Comparison of ENCODE assay signal across 8 mouse cellular contexts in genomic region chr17:6743787-6744239, GRCm38 (mm10). TPM values are rescaled to one million over a fixed set of nuclear protein-coding genes. Genes with fewer than 3 reads are reported as not detected.
DNase-seq lines count a peak whose midpoint lies in the region; ATAC-seq and TF ChIP-seq lines count a peak whose summit lies in the region.

No protein-coding gene starts in this region.

- no peak overlapping the region for H3K4me2 ChIP-seq in midbrain, postnatal 0 days (ENCODE audit: low read depth, low read length, poor library complexity, severe bottlenecking)

- H3K9ac ChIP-seq in midbrain, postnatal 0 days (replicated peaks; ENCODE audit: low read length, poor library complexity, severe bottlenecking): no peak overlapping the region

- DNase-seq in gastrocnemius, postnatal 10 days: peak; percentile 2
- no peak for DNase-seq in gastrocnemius, postnatal 4 days (ENCODE audit: low spot score in 2 of 2)
- no peak for DNase-seq in midbrain, embryonic 10.5 days (ENCODE audit: low spot score)
- DNase-seq in midbrain, postnatal 0 days (ENCODE audit: low spot score): no peak
- peak; percentile 12 to 37 for DNase-seq in kidney, postnatal 25 days
- DNase-seq in thymus, postnatal 0 days (ENCODE audit: low spot score): peak; percentile 86
- no peak for DNase-seq in retina, postnatal 1 day
- no peak for DNase-seq in right cerebral cortex, adult 18-20 months

- H3K27ac ChIP-seq in midbrain, embryonic 10.5 days (replicated peaks): 0 out of 2 replicates have a peak overlapping the region, but pooled peaks have one; percentile 14
- no peak overlapping the region for H3K27ac ChIP-seq in midbrain, postnatal 0 days (ENCODE audit: low read depth, low read length)

- H3K27me3 ChIP-seq in midbrain, embryonic 10.5 days (ENCODE audit: low read depth, poor library complexity, severe bottlenecking): peaks cover 3% of the 10 kb centered on the region; the same call in 1 of the 2 replicates
- no peaks in the 10 kb centered on the region for H3K27me3 ChIP-seq in midbrain, postnatal 0 days (ENCODE audit: insufficient read depth, low read length)

- no peak overlapping the region for H3K4me3 ChIP-seq in midbrain, embryonic 10.5 days
- H3K4me3 ChIP-seq in midbrain, postnatal 0 days (ENCODE audit: low read depth, low read length): no peak overlapping the region

- 91% methylated on average over 11 of the region's 11 CpGs for WGBS in midbrain, embryonic 10.5 days
- 88% methylated on average over 11 of the region's 11 CpGs for WGBS in midbrain, postnatal 0 days

- peaks cover 60% of the 10 kb centered on the region for H3K36me3 ChIP-seq in midbrain, embryonic 10.5 days
- H3K36me3 ChIP-seq in midbrain, postnatal 0 days (ENCODE audit: insufficient read depth, low read length): peaks cover 3% of the 10 kb centered on the region; the same call in 1 of the 2 replicates

- no peak for ATAC-seq in midbrain, postnatal 0 days (ENCODE audit: low FRiP score)

- no peak for TF ChIP-seq CTCF in midbrain, postnatal 0 days (IDR thresholded peaks at IDR 0.05)

- H3K9me3 ChIP-seq in midbrain, embryonic 10.5 days (replicated peaks): no peaks in the 10 kb centered on the region
- no peaks in the 10 kb centered on the region for H3K9me3 ChIP-seq in midbrain, postnatal 0 days (ENCODE audit: low read length)

- peaks cover 81% of the 10 kb centered on the region for H3K4me1 ChIP-seq in midbrain, embryonic 10.5 days
- H3K4me1 ChIP-seq in midbrain, postnatal 0 days (ENCODE audit: insufficient read depth, low read length): peaks cover 10% of the 10 kb centered on the region; the same call in 1 of the 2 replicates

RNA-seq across cellular contexts. Expression of gene Ezr, which starts 38.8 kb away (rescaled TPM):
- 10 to 100 TPM; 24.0 to 24.9 TPM for total RNA-seq in gastrocnemius, postnatal 10 days (2021)
- 10 to 100 TPM; 14.3 to 18.9 TPM for total RNA-seq in gastrocnemius, postnatal 4 days (2021)
- 54.9 and 56.7 TPM in 2 replicates for polyA plus RNA-seq in midbrain, embryonic 10.5 days (2016; fragmentation: Nextera tagmentation; extraction: Ambion mirVana)
- total RNA-seq in midbrain, postnatal 0 days (2014; rRNA removed): 19.5 and 33.8 TPM in 2 replicates
- polyA plus RNA-seq in midbrain, postnatal 0 days (2015; fragmentation: Nextera tagmentation; extraction: Ambion mirVana): 27.3 and 28.5 TPM in 2 replicates
- 385 and 387 TPM in 2 replicates for polyA plus RNA-seq in thymus, postnatal 0 days (2015; fragmentation: Nextera tagmentation; extraction: Ambion mirVana)

Comparison
In these comparisons a context has a peak if more than half of its experiments do, and no peak if none do; other contexts are left out.
1. DNase-seq: peak in gastrocnemius, postnatal 10 days (single experiment), kidney, postnatal 25 days (2 of 2) and thymus, postnatal 0 days (single experiment); none in gastrocnemius, postnatal 4 days (0 of 2), midbrain, embryonic 10.5 days (single experiment), midbrain, postnatal 0 days (single experiment), retina, postnatal 1 day (single experiment) and right cerebral cortex, adult 18-20 months (single experiment).